Mouse (Mus musculus) stomach, postnatal 0 days (tissue): ENCODE measurements around the gene Gmpr.

Experiments used
- CTCF ChIP-seq: IDR thresholded peaks from 2 replicates; pipeline ENCODE4 v1.5.1; 2016; ENCODE audit warnings: antibody characterized with exemption, low read depth, mild to moderate bottlenecking, moderate library complexity
- EP300 ChIP-seq: optimal IDR thresholded peaks from 2 replicates; pipeline ENCODE3; 2016; ENCODE audit warnings: antibody characterized with exemption

- TF ChIP-seq CTCF (peak; percentile 20), EP300 (no peak)
Measured at GRCm38 (mm10) chr13:45491991-45492732, 15.1 kb upstream of the Gmpr start.
